Mouse (Mus musculus): ENCODE data around the gene Sucla2. TPM values are rescaled to one million over a fixed set of nuclear protein-coding genes. Genes with fewer than 3 reads are reported as not detected.

The Sucla2 gene
- total RNA-seq (2018; cell fraction: chromatin; rRNA removed): 10 to 100 TPM; 25.0 to 96.3 (median 60.4) TPM
- total RNA-seq (2018; cell fraction: cytosol; rRNA removed): 10 to 100 TPM; 34.5 to 45.9 (median 39.0) TPM
- total RNA-seq (2018; cell fraction: nucleus; rRNA removed): 10 to 100 TPM; 17.5 to 68.7 (median 32.9) TPM
- polyA plus RNA-seq (2018): 40.7 to 97.5 TPM (median 58.2 TPM) in 3 replicates

- peak within 1 kb of the TSS; percentile 77 for H3K27ac ChIP-seq
- H3K4me3 ChIP-seq (ENCODE audit: inconsistent target): peak within 1 kb of the TSS; percentile 37
- WGBS (ENCODE audit: missing documents): 0% methylated on average over 21 of the region's 41 CpGs
Observed at GRCm38 (mm10) chr14:73524766-73525448, at the start of gene Sucla2. TSS of gene Sucla2 (plus strand) at chr14:73525319.

DNA sequence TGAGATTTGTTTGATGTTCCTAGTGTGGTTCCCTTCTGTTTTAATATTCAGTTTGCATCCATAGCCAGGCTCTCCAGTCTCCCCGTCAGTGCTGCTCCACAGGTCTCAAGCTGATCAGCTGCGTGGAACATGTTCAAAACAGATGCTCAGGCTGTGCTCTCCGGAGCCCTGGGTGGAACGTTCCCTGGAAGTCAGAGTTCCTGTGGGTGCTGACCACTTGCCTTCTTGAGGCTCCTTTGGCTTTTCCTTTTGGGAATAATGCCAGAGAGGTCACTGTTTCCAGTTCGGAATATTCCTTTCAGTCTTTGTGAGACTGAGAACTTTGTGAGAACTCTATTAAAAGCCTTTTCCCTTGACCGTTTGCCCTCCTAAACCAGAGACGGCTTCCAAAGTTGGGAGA, 49.6 kb upstream of the Sucla2 start:
- H3K4me3 ChIP-seq (ENCODE audit: inconsistent target): no peak overlapping the region
- H3K27ac ChIP-seq: no peak overlapping the region
- H3K36me3 ChIP-seq (ENCODE audit: inconsistent target): no peaks in the 10 kb centered on the region
- H3K79me2 ChIP-seq (ENCODE audit: inconsistent target): no peaks in the 10 kb centered on the region
- WGBS (ENCODE audit: missing documents): 95% methylated on average over 7 of the region's 7 CpGs

More at GRCm38 (mm10) chr14:73524766-73525448, at the start of gene Sucla2:
- Histone ChIP-seq H3K36me3 (ENCODE audit: inconsistent target) (no peaks in the 10 kb centered on the region), H3K79me2 (ENCODE audit: inconsistent target) (no peaks in the 10 kb centered on the region)

DNA sequence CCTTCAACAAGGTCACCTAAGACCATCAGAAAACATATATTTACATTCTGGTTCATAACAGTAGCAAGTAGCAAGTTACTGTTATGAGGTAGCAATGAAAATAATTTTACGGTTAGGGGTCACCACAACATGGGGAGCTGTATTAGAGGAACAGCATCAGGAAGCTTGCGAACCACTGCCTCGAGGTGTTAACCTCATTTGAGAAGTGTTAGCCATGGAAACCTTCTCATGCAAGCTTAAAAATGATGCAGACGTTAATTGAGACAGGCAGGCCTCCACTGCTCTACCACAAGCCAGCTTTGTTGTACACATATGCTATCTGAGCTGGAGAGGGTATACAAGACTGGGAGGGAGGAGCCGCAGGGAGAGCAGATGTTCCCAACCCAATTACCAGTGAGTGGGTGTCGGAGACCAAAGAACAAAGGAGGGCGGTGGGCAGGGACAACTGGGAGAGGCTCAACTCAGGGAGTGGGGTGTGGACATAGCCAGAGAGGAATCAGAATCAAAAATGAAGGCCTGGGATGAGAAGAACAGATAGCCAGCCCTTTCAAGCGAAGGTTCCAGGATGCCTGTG, 48.7 kb upstream of the Sucla2 start:
- no peak overlapping the region for H3K27ac ChIP-seq
- H3K4me3 ChIP-seq (ENCODE audit: inconsistent target): no peak overlapping the region
- no peaks in the 10 kb centered on the region for H3K36me3 ChIP-seq (ENCODE audit: inconsistent target)
- no peaks in the 10 kb centered on the region for H3K79me2 ChIP-seq (ENCODE audit: inconsistent target)
- WGBS (ENCODE audit: missing documents): 90% methylated on average over 8 of the region's 8 CpGs

DNA sequence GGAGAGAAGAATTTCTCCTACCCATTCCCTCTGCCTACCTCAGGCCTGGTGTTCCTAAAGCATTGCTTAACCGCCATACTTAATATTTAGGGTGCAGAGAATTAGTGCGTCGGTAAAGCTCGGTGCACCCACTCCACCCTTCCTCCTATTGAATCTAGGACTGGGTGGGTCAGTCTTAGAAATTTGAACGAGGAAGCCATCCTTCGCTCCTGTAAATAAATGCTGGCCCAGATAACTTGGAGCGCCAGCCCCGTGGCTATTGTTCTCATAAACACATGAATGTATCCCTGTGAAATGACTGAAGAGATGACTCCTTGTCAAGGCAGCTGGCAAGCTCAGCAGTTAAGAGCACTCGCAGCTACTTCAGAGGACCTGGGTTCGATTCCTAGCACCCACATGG, 48.0 kb upstream of the Sucla2 start:
- 98% methylated on average over 10 of the region's 10 CpGs for whole genome bisulfite sequencing (ENCODE audit: missing documents)
- Histone ChIP-seq H3K36me3 (ENCODE audit: inconsistent target) (no peaks in the 10 kb centered on the region), H3K79me2 (ENCODE audit: inconsistent target) (no peaks in the 10 kb centered on the region), H3K27ac (no peak overlapping the region), H3K4me3 (ENCODE audit: inconsistent target) (no peak overlapping the region)

DNA sequence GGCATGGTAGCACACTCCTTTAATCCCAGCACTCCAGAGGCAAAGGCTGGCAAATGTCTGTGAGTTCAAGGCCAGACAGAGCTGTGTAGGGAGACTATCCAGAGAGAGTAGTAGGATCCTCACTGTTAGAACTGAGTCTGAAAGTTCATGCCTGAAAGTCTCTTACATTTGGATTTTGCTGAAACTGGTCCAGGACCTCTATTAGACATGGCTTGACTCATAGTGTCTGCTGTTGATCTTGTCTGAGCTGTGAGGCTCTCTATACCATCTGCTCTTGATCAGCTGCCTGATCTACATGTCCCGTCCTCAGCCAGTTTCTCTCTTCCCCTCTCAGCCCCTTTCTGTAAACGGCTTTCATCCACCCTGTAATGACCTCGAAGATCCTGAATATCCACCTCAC, 46.8 kb upstream of the Sucla2 start:
- H3K27ac ChIP-seq: no peak overlapping the region
- WGBS (ENCODE audit: missing documents): 90% methylated on average over 2 of the region's 3 CpGs
- H3K36me3 ChIP-seq (ENCODE audit: inconsistent target): no peaks in the 10 kb centered on the region

GRCm38 (mm10) chr14:73479771-73480170, 45.3 kb upstream of the Sucla2 start:
- H3K4me3 ChIP-seq (ENCODE audit: inconsistent target): no peak overlapping the region
- no peak overlapping the region for H3K27ac ChIP-seq
- H3K36me3 ChIP-seq (ENCODE audit: inconsistent target): no peaks in the 10 kb centered on the region
- H3K79me2 ChIP-seq (ENCODE audit: inconsistent target): no peaks in the 10 kb centered on the region
- 57% methylated on average over 1 of the region's 1 CpGs for WGBS (ENCODE audit: missing documents)

More for the DNA sequence above, 46.8 kb upstream of the Sucla2 start:
- Histone ChIP-seq H3K4me3 (ENCODE audit: inconsistent target) (no peak overlapping the region), H3K79me2 (ENCODE audit: inconsistent target) (no peaks in the 10 kb centered on the region)

DNA sequence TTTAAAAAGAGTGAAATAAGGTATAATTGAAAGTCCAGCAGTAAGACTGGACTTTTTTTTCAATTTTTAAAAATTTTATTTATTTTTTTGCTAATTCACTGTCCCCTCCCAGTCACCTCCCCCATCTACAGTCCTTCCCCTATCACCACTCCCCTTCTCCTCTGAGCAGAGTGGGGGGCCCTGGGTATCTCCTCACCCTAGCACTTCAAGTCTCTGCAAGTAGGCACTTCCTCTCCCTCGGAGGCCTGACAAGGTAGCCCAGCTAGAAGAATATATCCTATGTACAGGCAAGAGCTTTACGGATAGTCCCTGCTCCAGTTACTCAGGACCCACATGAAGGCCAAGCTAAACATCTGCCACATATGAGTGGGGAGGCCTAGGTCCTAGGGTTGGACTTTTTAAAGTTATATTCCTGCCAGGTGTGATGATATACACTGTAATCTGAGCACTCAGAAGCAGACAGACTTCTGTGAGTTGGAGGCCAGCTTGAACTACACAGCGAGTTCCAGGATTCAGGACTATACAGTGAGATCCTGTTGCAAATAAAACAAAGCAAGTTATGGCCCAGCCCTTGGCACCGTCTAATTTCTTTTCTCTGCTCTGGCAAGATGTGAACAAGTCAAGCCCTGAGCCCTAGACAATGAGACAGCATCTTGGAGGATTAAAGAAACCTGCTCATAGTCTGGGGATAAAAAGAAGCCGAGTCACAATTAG, 41.4 kb upstream of the Sucla2 start:
- H3K79me2 ChIP-seq (ENCODE audit: inconsistent target): no peaks in the 10 kb centered on the region
- WGBS (ENCODE audit: missing documents): 83% methylated on average over 5 of the region's 5 CpGs
- H3K36me3 ChIP-seq (ENCODE audit: inconsistent target): no peaks in the 10 kb centered on the region
- H3K27ac ChIP-seq: no peak overlapping the region
- H3K4me3 ChIP-seq (ENCODE audit: inconsistent target): no peak overlapping the region

DNA sequence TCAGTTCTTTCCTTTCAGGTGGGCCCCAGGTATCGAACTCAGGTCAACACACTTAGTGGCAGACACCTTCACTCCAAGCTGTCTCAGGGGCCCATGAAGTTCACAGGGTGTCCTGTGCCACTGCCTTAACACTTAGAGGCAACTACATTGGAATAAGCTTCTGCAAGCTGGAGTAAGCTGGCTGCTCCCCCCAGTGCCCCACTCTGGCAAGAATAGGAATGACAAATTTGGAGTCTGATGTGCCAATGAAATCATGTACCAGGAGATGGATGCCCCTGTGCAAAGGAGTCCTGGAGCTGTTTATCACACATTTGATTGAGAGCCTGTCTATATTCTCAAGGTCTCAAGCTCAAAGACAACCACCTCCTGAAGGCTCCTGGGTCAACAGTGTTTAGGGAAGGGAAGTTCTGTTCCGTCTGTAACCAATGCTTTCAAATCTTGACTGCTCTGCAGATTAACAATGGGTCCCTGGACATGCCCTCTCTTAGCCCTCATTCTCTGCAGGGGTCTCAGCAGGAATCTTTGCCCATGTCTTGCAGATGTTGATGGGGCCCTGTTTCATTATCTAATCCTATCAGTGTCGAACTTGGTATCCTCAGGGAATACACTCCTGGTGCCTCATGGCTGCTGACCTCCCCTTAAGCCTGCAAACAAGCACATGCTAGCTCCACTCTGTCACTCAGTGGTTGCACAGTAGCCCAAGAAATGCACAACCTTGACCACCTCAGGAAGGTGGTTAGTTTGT, 40.6 kb upstream of the Sucla2 start:
- H3K79me2 ChIP-seq (ENCODE audit: inconsistent target): no peaks in the 10 kb centered on the region
- H3K27ac ChIP-seq: no peak overlapping the region
- H3K4me3 ChIP-seq (ENCODE audit: inconsistent target): no peak overlapping the region
- no peaks in the 10 kb centered on the region for H3K36me3 ChIP-seq (ENCODE audit: inconsistent target)
- 91% methylated on average over 3 of the region's 3 CpGs for WGBS (ENCODE audit: missing documents)

- no peak overlapping the region for H3K4me3 ChIP-seq (ENCODE audit: inconsistent target)
- no peaks in the 10 kb centered on the region for H3K36me3 ChIP-seq (ENCODE audit: inconsistent target)
- no peak overlapping the region for H3K27ac ChIP-seq
- WGBS (ENCODE audit: missing documents): 90% methylated on average over 5 of the region's 5 CpGs
- no peaks in the 10 kb centered on the region for H3K79me2 ChIP-seq (ENCODE audit: inconsistent target)
Observed at GRCm38 (mm10) chr14:73486641-73487040, 38.5 kb upstream of the Sucla2 start.

GRCm38 (mm10) chr14:73493356-73493755, 31.8 kb upstream of the Sucla2 start:
- Histone ChIP-seq H3K4me3 (ENCODE audit: inconsistent target) (no peak overlapping the region), H3K27ac (no peak overlapping the region), H3K79me2 (ENCODE audit: inconsistent target) (no peaks in the 10 kb centered on the region), H3K36me3 (ENCODE audit: inconsistent target) (no peaks in the 10 kb centered on the region)
- 96% methylated on average over 6 of the region's 6 CpGs for WGBS (ENCODE audit: missing documents)

GRCm38 (mm10) chr14:73494122-73494521, 31.0 kb upstream of the Sucla2 start:
- 94% methylated on average over 6 of the region's 6 CpGs for WGBS (ENCODE audit: missing documents)
- no peak overlapping the region for H3K4me3 ChIP-seq (ENCODE audit: inconsistent target)
- no peaks in the 10 kb centered on the region for H3K79me2 ChIP-seq (ENCODE audit: inconsistent target)
- no peaks in the 10 kb centered on the region for H3K36me3 ChIP-seq (ENCODE audit: inconsistent target)
- no peak overlapping the region for H3K27ac ChIP-seq

- Histone ChIP-seq H3K79me2 (ENCODE audit: inconsistent target) (no peaks in the 10 kb centered on the region), H3K27ac (no peak overlapping the region), H3K36me3 (ENCODE audit: inconsistent target) (no peaks in the 10 kb centered on the region), H3K4me3 (ENCODE audit: inconsistent target) (no peak overlapping the region)
- 85% methylated on average over 7 of the region's 7 CpGs for WGBS (ENCODE audit: missing documents)
Observed at GRCm38 (mm10) chr14:73495753-73496152, 29.4 kb upstream of the Sucla2 start.

- Histone ChIP-seq H3K79me2 (ENCODE audit: inconsistent target) (no peaks in the 10 kb centered on the region), H3K4me3 (ENCODE audit: inconsistent target) (no peak overlapping the region), H3K36me3 (ENCODE audit: inconsistent target) (no peaks in the 10 kb centered on the region), H3K27ac (no peak overlapping the region)
- 94% methylated on average over 9 of the region's 9 CpGs for WGBS (ENCODE audit: missing documents)
Observed at GRCm38 (mm10) chr14:73501283-73501682, 23.8 kb upstream of the Sucla2 start.

GRCm38 (mm10) chr14:73501721-73502120, 23.4 kb upstream of the Sucla2 start:
- Histone ChIP-seq H3K79me2 (ENCODE audit: inconsistent target) (no peaks in the 10 kb centered on the region), H3K4me3 (ENCODE audit: inconsistent target) (no peak overlapping the region), H3K36me3 (ENCODE audit: inconsistent target) (no peaks in the 10 kb centered on the region), H3K27ac (no peak overlapping the region)
- 88% methylated on average over 6 of the region's 6 CpGs for WGBS (ENCODE audit: missing documents)

Data from macrophage (primary cell).